Mouse (Mus musculus) midbrain, embryonic 16.5 days (tissue): Measurements from ENCODE around the gene Fgf14. TPM values are rescaled to one million over a fixed set of nuclear protein-coding genes. Genes with fewer than 3 reads are reported as not detected.
"Not testable (repeated sequence)": the region's sequence is repeated elsewhere in the genome, so short reads cannot be mapped to it uniquely, and the experiment has no call there.

Experiments used
- ATAC-seq: fragments of 200-750 bp; cut with Nextera tagmentation; 2 replicates; pipeline ENCODE4 v1.8.0; 2017; ENCODE audit warnings: moderate TSS enrichment
- H3K27ac ChIP-seq: fragments of 300-500 bp; sonication (generic); 2 replicates; pipeline ENCODE4 v1.5.1; 2014; ENCODE audit warnings: mild to moderate bottlenecking, low read length, mixed read lengths
- H3K27me3 ChIP-seq: fragments of 300-500 bp; sonication (generic); 2 replicates; pipeline ENCODE4 v1.6.1; 2014; ENCODE audit warnings: low read depth, low read length, mixed read lengths; ENCODE audit not compliant: control insufficient read depth, insufficient read depth
- H3K36me3 ChIP-seq: fragments of 300-500 bp; sonication (generic); 2 replicates; pipeline ENCODE4 v1.6.1; 2014; ENCODE audit warnings: mild to moderate bottlenecking, low read length, moderate library complexity, mixed read lengths; ENCODE audit not compliant: control insufficient read depth, insufficient read depth
- H3K4me1 ChIP-seq: fragments of 300-500 bp; sonication (generic); 2 replicates; pipeline ENCODE4 v1.6.1; 2014; ENCODE audit warnings: mild to moderate bottlenecking, low read length, mixed read lengths; ENCODE audit not compliant: control insufficient read depth, insufficient read depth
- H3K4me2 ChIP-seq: fragments of 300-500 bp; sonication (generic); 2 replicates; pipeline ENCODE4 v1.6.1; 2014; ENCODE audit warnings: mild to moderate bottlenecking, low read length, mixed read lengths
- H3K4me3 ChIP-seq: fragments of 300-500 bp; sonication (generic); 2 replicates; pipeline ENCODE4 v1.5.1; 2014; ENCODE audit warnings: low read depth, mild to moderate bottlenecking, low read length, moderate library complexity, mixed read lengths
- H3K9ac ChIP-seq: fragments of 300-500 bp; sonication (generic); 2 replicates; pipeline ENCODE4 v1.6.1; 2014; ENCODE audit warnings: low read depth, low read length, mixed read lengths
- H3K9me3 ChIP-seq: fragments of 300-500 bp; sonication (generic); replicated peaks from 2 replicates; pipeline ENCODE4 v1.6.1; 2014; ENCODE audit warnings: mild to moderate bottlenecking, low read length, mixed read lengths; ENCODE audit not compliant: control insufficient read depth, poor library complexity, severe bottlenecking
- WGBS: fragments of 180-500 bp; shearing (Covaris S2); extraction: QIAGEN DNeasy Blood & Tissue Kit; methylation state at CpG from one replicate; pipeline ENCODE4 v1.1.7; 2014; 5-methylcytosine and 5-hydroxymethylcytosine counted together
- polyA plus RNA-seq: library from polyadenylated mRNA; unstranded; fragments of >200 nt; fragmentation: Nextera tagmentation; extraction: Ambion mirVana; gene quantifications from 2 replicates; pipeline ENCODE4 v1.2.1, GENCODE M21; 2015

Fgf14 gene
- polyA plus RNA-seq, 1 experiment from 2014 or later = 36.8 TPM

DNA sequence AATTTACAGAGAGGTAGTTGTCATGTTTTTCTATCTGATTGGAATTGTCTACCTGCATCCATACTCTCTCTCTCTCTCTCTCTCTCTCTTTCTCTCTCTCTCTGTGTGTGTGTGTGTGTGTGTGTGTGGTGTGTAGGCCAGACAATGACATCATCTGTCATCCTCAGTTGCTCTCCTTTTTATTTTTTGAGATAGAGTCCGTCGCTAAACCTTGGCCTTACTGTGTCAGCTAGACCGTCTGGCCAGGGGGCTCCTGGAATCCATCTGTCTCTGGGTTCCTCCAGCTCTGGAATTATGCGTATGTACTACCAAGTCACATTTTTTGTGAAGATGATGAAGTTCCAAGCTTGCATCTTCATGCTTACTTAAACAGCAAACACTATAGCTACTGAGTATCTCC lies 639.5 kb downstream of the Fgf14 start:
- no peak overlapping the region for H3K9ac ChIP-seq
- WGBS = 58% methylated on average over 4 of the region's 4 CpGs
- no peak overlapping the region for H3K27ac ChIP-seq
- H3K4me1 ChIP-seq = peaks cover 7% of the 10 kb centered on the region; the same call in 1 of the 2 replicates
- no peaks in the 10 kb centered on the region for H3K27me3 ChIP-seq
- no peaks in the 10 kb centered on the region for H3K36me3 ChIP-seq
- H3K4me3 ChIP-seq = no peak overlapping the region
- ATAC-seq = no peak
- no peaks in the 10 kb centered on the region for H3K9me3 ChIP-seq
- no peak overlapping the region for H3K4me2 ChIP-seq

DNA sequence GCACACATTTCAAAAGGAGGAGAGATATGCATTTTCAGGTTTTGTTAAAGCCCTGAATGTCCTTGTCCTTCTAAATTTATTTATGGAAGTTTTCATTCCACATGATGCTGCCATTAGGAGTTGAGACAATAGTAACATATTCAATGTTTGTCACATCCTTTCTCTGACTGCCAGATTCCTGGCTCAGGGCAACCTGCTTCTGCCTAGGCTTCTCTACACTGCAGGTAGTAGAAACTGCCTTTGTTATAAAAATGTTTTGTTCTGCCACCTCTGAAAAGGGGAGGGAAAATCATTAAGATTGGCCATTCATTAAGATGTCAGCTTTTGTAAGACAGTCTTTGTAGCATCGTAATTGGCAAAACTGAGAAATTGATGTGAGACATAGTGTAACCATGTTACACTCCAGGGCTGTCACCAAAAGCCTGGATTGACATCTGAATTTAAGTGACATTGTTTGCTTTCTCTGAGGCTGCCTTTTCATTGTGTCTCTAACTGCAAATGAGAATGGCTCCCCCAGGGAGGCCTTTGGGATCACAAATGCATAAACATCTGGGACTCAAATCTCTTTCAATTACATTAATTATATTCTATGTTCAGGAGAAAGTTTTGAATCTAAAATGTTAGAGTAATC lies 640.2 kb downstream of the Fgf14 start:
- no peaks in the 10 kb centered on the region for H3K9me3 ChIP-seq
- H3K4me2 ChIP-seq = no peak overlapping the region
- H3K4me3 ChIP-seq = no peak overlapping the region
- H3K9ac ChIP-seq = no peak overlapping the region
- peaks cover 7% of the 10 kb centered on the region; the same call in 1 of the 2 replicates for H3K4me1 ChIP-seq
- no peak overlapping the region for H3K27ac ChIP-seq
- H3K36me3 ChIP-seq = no peaks in the 10 kb centered on the region
- 6% methylated on average over 1 of the region's 1 CpGs for WGBS
- H3K27me3 ChIP-seq = no peaks in the 10 kb centered on the region
- peak; percentile 58 for ATAC-seq

DNA sequence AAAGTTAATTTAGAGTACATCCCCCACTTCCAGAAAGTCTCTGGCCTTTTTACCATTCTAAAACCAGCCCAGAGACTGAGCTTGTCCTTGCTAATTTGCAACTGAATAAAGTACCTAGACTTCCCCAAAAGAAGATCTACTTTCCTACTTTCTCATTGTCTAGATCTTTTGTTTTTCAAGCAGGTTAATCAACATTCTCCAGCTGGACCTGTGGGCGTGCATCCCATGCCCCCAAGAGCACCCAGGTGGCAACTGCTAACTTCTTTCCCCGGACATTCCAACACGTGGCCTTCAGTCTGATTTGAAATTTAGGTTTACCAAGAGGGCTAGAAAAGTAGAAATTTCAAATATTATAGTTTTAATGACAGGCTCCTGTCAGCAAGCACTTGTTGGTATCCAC lies 643.6 kb downstream of the Fgf14 start:
- H3K27ac ChIP-seq, H3K4me1 ChIP-seq, H3K36me3 ChIP-seq, ATAC-seq, H3K27me3 ChIP-seq, H3K9me3 ChIP-seq, H3K4me2 ChIP-seq, H3K9ac ChIP-seq, H3K4me3 ChIP-seq: not testable (repeated sequence)
- WGBS = 40% methylated on average over 3 of the region's 3 CpGs

DNA sequence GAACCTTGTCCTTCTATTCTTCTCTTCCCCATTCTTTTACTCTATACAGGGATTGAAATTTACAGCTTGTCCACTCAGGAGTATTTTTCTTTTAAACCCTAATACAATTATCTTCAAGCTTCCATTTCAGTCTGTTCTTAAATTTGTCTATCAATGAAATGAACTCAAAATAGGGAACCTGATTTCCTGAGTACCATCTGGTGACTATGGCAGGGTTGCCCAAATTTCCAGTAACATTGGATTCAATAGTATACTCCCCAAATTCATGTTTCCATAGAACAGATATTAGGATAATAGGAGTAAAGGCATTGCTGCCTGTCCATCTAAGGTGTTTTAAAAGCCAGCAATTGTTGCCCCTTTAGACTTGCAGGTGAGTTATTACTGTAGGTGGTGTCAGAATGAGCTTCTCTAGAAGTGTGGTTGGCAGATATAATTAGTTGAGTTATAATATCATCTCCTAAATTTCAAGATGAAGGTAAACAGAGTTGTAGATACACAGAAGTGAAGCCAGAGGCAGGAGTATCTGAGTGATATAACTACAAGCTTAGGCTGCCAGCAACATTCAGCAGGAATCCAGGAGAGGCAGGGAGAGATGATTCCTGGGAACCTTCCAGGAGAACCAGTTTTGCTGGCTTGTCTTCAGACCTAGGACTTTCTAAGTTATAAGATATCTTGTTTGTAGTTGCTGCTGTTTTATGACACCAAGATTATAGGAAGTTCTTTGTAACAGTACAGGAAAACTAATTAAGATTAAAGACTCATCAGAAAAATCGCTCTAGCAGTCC lies 648.8 kb downstream of the Fgf14 start:
- Histone ChIP-seq H3K9me3 (no peaks in the 10 kb centered on the region), H3K4me3 (no peak overlapping the region), H3K27me3 (no peaks in the 10 kb centered on the region), H3K9ac (no peak overlapping the region), H3K27ac (no peak overlapping the region), H3K4me2 (no peak overlapping the region), H3K4me1 (no peaks in the 10 kb centered on the region), H3K36me3 (no peaks in the 10 kb centered on the region)
- ATAC-seq = no peak
- WGBS = 96% methylated on average over 1 of the region's 1 CpGs

DNA sequence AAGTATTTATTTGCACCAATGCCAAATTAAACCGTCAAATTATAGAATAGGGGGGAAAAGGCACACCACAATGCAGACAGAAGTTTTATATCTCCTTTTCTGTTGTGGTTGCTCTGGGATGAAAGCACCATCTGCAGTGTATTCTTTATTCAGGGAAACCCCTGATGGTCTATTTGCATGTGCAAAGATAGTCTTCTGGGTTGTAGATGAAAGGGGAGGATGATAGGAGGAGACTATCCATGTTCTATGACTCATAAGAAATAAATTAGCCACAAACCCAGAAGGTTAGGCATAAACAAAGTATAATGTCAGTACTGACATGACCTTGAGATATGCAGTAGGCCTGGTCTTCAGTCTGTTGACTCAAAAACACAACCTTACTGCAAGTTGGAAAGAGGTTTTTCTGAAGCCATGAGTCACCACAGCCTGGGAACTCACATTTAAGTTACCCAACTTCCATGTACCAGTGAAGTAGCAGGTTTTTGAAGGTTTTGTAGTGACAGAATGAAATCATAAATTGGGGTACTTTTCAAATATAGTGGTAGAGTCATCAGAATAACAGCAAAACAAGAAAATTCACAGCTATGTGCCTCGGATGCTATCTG lies 686.2 kb downstream of the Fgf14 start:
- H3K9ac ChIP-seq = no peak overlapping the region
- ATAC-seq = no peak
- H3K4me2 ChIP-seq = no peak overlapping the region
- H3K27me3 ChIP-seq = no peaks in the 10 kb centered on the region
- no peaks in the 10 kb centered on the region for H3K4me1 ChIP-seq
- H3K9me3 ChIP-seq = no peaks in the 10 kb centered on the region
- 62% methylated on average over 2 of the region's 2 CpGs for WGBS
- H3K4me3 ChIP-seq = no peak overlapping the region
- no peaks in the 10 kb centered on the region for H3K36me3 ChIP-seq
- H3K27ac ChIP-seq = no peak overlapping the region

DNA sequence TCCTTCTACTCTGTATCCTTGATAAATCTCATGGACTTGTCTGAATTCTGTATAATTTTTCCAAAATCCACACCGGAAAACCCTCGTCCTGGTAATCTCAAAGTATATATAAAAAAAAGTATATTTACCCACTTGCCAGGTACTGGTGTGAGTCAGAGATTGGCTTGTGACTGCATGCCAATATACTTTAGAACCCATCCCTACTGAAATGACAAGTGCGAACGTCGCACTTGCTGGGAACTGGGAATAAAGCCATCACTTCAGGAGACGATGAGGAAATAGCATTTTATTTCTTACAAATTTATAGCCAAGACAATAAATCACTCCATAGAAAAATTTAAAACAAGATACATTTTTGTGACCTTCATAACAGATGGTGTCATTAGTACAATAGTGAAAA lies 708.9 kb downstream of the Fgf14 start:
- Histone ChIP-seq H3K4me3 (no peak overlapping the region), H3K9ac (no peak overlapping the region), H3K4me1 (no peaks in the 10 kb centered on the region), H3K27me3 (no peaks in the 10 kb centered on the region), H3K9me3 (no peaks in the 10 kb centered on the region), H3K4me2 (no peak overlapping the region), H3K27ac (no peak overlapping the region), H3K36me3 (no peaks in the 10 kb centered on the region)
- WGBS = 92% methylated on average over 6 of the region's 6 CpGs
- no peak for ATAC-seq

DNA sequence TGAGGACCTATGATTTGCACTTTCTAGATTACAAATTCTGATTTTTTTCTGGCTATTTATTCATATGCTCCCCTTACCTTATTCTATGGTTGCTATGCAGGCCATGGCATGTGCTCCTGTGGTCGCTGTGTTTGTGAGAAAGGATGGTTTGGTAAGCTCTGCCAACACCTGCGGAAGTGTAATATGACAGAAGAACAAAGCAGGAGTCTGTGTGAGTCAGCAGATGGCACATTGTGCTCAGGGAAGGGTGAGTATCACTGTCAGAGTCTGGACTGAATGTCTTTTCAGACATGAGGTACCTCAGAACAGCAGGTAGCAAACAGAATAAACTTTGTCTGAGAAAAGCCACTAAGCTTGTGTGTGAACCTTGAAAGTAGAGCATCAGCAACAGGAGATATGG lies 710.4 kb downstream of the Fgf14 start:
- Histone ChIP-seq H3K4me3 (no peak overlapping the region), H3K9ac (no peak overlapping the region), H3K27ac (no peak overlapping the region), H3K36me3 (no peaks in the 10 kb centered on the region), H3K27me3 (no peaks in the 10 kb centered on the region), H3K9me3 (no peaks in the 10 kb centered on the region), H3K4me2 (no peak overlapping the region), H3K4me1 (no peaks in the 10 kb centered on the region)
- no peak for ATAC-seq
- WGBS = 70% methylated on average over 2 of the region's 2 CpGs
